ENCODE assay signal across 35 mouse cellular contexts in the genomic region with DNA sequence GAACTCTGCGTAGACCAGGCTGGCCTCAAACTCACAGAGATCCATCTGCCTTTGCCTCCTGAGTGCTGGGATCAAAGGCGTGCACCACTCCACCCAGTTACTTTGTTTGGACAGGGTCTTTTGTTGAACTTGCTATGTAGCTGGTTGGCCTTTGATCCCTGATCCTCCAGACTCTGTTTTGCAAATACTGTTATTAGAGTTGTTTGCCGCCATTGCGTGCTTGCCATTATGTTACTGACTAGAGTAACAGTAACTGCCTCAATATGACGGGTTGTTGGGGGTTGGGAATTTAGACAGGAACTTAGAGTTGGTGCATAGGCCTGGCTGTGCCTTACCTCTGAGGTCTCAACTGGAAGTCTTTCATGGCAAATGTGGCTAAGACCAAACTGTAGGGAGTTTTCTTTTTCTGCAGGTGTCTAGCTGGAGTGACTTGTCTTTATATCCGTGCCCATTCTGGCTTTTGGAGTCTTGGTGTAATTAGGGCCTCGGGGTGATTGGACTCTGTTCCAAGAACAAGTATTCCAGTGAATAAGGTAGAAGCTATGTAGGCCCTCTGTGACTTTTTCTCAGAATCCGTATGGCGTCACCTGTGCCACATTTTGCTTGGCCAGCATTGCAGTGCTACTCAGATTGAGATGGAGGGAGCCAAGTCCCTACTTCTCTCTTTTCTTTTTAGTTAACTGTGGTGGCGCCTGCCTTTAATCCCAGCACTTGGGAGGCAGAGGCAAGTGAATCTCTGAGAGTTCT. TPM values are rescaled to one million over a fixed set of nuclear protein-coding genes. Genes with fewer than 3 reads are reported as not detected.
DNase-seq lines count a peak whose midpoint lies in the region; ATAC-seq and TF ChIP-seq lines count a peak whose summit lies in the region.
"Had no signal": no experiment of that assay in that cellular context is flagged by ENCODE, and none has a peak within 500 bp of the region (broad histone marks: within the 10 kb centered on the region; RNA-seq: fewer than 3 reads in every experiment).

No protein-coding gene starts in this region.

- peaks cover 15% of the 10 kb centered on the region; the same call in 1 of the 2 replicates for H3K79me2 ChIP-seq in liver, adult 2 months (ENCODE audit: control insufficient read depth, insufficient read depth, low read length)

- H3K4me2 ChIP-seq in liver, embryonic 12.5 days: peak overlapping the region; percentile 15
- no peak overlapping the region for H3K4me2 ChIP-seq in liver, postnatal 0 days (ENCODE audit: low read depth, low read length)
- H3K4me2 ChIP-seq in forebrain, embryonic 16.5 days (ENCODE audit: low read length): no peak overlapping the region
- H3K4me2 ChIP-seq: forebrain, embryonic 15.5 days; heart, embryonic 11.5 days; hindbrain, embryonic 12.5 days; intestine, embryonic 15.5 days; kidney, embryonic 15.5 days; lung, embryonic 15.5 days; midbrain, embryonic 12.5 days; neural tube, embryonic 13.5 days had no signal

- H3K27ac ChIP-seq in liver, adult 2 months (replicated peaks; ENCODE audit: insufficient read depth, low read depth, low read length): peak overlapping the region; percentile 59
- peak overlapping the region; percentile 4; the same call in 1 of the 2 replicates for H3K27ac ChIP-seq in bone marrow, adult 2 months (ENCODE audit: control insufficient read depth, insufficient read depth, low read depth, low read length, poor library complexity)
- H3K27ac ChIP-seq in liver, embryonic 12.5 days: peak overlapping the region; percentile 79
- peak overlapping the region; percentile 36 for H3K27ac ChIP-seq in liver, postnatal 0 days (ENCODE audit: low read depth)
- H3K27ac ChIP-seq in forebrain, embryonic 16.5 days (ENCODE audit: low read length): no peak overlapping the region
- H3K27ac ChIP-seq: forebrain, embryonic 10.5 days; forebrain, embryonic 15.5 days; hindbrain, embryonic 12.5 days; hindbrain, postnatal 0 days; intestine, embryonic 15.5 days; kidney, embryonic 15.5 days; layer of hippocampus, adult 2 months; lung, embryonic 15.5 days; midbrain, embryonic 12.5 days; neural tube, embryonic 13.5 days had no signal

- peak; percentile 23 for DNase-seq in liver, adult 2 months (ENCODE audit: extremely low read depth, low read depth, low spot score)
- no peak for DNase-seq in liver
- DNase-seq in liver, postnatal 0 days: no peak
- DNase-seq in adrenal gland, postnatal 36 days: no peak
- DNase-seq: adrenal gland, postnatal 10 days; cerebellum, adult 9-10 months; cerebellum, postnatal 36 days; gastrocnemius, postnatal 10 days; heart, postnatal 36 days; retina, postnatal 1 day; right cerebral cortex, postnatal 14 days; thymus, postnatal 4 days had no signal

- no peak overlapping the region for H3K4me3 ChIP-seq in liver, adult 2 months (ENCODE audit: insufficient read depth, low read depth, low read length)
- no peak overlapping the region for H3K4me3 ChIP-seq in bone marrow, adult 2 months (replicated peaks; ENCODE audit: control insufficient read depth, low read depth, low read length)
- H3K4me3 ChIP-seq in liver, embryonic 12.5 days: no peak overlapping the region
- no peak overlapping the region for H3K4me3 ChIP-seq in liver, postnatal 0 days (ENCODE audit: low read depth, low read length)
- no peak overlapping the region for H3K4me3 ChIP-seq in forebrain, embryonic 16.5 days (replicated peaks; ENCODE audit: low read length)
- H3K4me3 ChIP-seq: forebrain, embryonic 10.5 days; forebrain, embryonic 15.5 days; hindbrain, embryonic 12.5 days; intestine, embryonic 15.5 days; kidney, embryonic 15.5 days; layer of hippocampus, adult 2 months; lung, embryonic 15.5 days; midbrain, embryonic 12.5 days; neural tube, embryonic 13.5 days had no signal

- no peak for ATAC-seq in liver, embryonic 12.5 days
- ATAC-seq in liver, postnatal 0 days: no peak
- no peak for ATAC-seq in erythroblast, adult 5-6 weeks (replicated peaks; ENCODE audit: low FRiP score, poor library complexity, severe bottlenecking)
- ATAC-seq in forebrain, embryonic 16.5 days: no peak
- ATAC-seq: CD4-positive, CD25-positive, alpha-beta regulatory T cell, adult 4 months; forebrain, embryonic 15.5 days; hindbrain, postnatal 0 days; intestine, embryonic 15.5 days had no signal

- H3K9ac ChIP-seq in liver, adult 2 months (ENCODE audit: low read depth, low read length): no peak overlapping the region
- peak overlapping the region; percentile 43 for H3K9ac ChIP-seq in liver, embryonic 12.5 days
- no peak overlapping the region for H3K9ac ChIP-seq in liver, postnatal 0 days (replicated peaks)
- no peak overlapping the region for H3K9ac ChIP-seq in forebrain, embryonic 16.5 days (replicated peaks; ENCODE audit: low read depth, low read length)
- H3K9ac ChIP-seq: forebrain, embryonic 15.5 days; hindbrain, embryonic 12.5 days; intestine, embryonic 15.5 days; kidney, embryonic 15.5 days; lung, embryonic 15.5 days; midbrain, embryonic 12.5 days; neural tube, embryonic 13.5 days had no signal

- no peak for TF ChIP-seq CTCF in liver, adult 2 months (IDR thresholded peaks at IDR 0.05; ENCODE audit: low read depth, low read length)
- TF ChIP-seq CTCF in bone marrow, adult 2 months (IDR thresholded peaks at IDR 0.05; ENCODE audit: control insufficient read depth, insufficient read depth, low read length): no peak
- no peak for TF ChIP-seq CTCF in liver, postnatal 0 days (IDR thresholded peaks at IDR 0.05; ENCODE audit: low read depth)

- no peaks in the 10 kb centered on the region for H3K27me3 ChIP-seq in liver, adult 2 months (ENCODE audit: control insufficient read depth, insufficient read depth, low read length)
- H3K27me3 ChIP-seq in liver, embryonic 12.5 days (replicated peaks): no peaks in the 10 kb centered on the region
- no peaks in the 10 kb centered on the region for H3K27me3 ChIP-seq in liver, postnatal 0 days (ENCODE audit: insufficient read depth, low read length)
- no peaks in the 10 kb centered on the region for H3K27me3 ChIP-seq in forebrain, embryonic 16.5 days (replicated peaks; ENCODE audit: control insufficient read depth, insufficient read depth, low read length)
- H3K27me3 ChIP-seq: forebrain, embryonic 15.5 days; hindbrain, embryonic 12.5 days; intestine, embryonic 15.5 days; kidney, embryonic 15.5 days; lung, embryonic 15.5 days; midbrain, embryonic 12.5 days; neural tube, embryonic 13.5 days had no signal

- H3K36me3 ChIP-seq in liver, adult 2 months (ENCODE audit: control insufficient read depth, insufficient read depth, low read length): no peaks in the 10 kb centered on the region
- H3K36me3 ChIP-seq in liver, embryonic 12.5 days: peaks cover 21% of the 10 kb centered on the region
- 0 out of 2 replicates have a peak, but pooled peaks cover 5% of the 10 kb centered on the region for H3K36me3 ChIP-seq in liver, postnatal 0 days (replicated peaks; ENCODE audit: insufficient read depth, low read length)
- H3K36me3 ChIP-seq in forebrain, embryonic 16.5 days (ENCODE audit: control insufficient read depth, insufficient read depth): no peaks in the 10 kb centered on the region
- H3K36me3 ChIP-seq: forebrain, embryonic 10.5 days; forebrain, embryonic 15.5 days; hindbrain, embryonic 12.5 days; intestine, embryonic 15.5 days; kidney, embryonic 15.5 days; lung, embryonic 15.5 days; midbrain, embryonic 12.5 days had no signal

- 43% methylated on average over 10 of the region's 10 CpGs for WGBS in liver, adult 2 months
- WGBS in bone marrow, adult 2 months: 91% methylated on average over 10 of the region's 10 CpGs
- WGBS in liver, embryonic 12.5 days (ENCODE audit: insufficient replicate concordance): 81% methylated on average over 10 of the region's 10 CpGs
- 79% methylated on average over 10 of the region's 10 CpGs for WGBS in liver, postnatal 0 days (ENCODE audit: insufficient replicate concordance)
- WGBS in forebrain, embryonic 16.5 days: 86% methylated on average over 10 of the region's 10 CpGs

- peaks cover 8% of the 10 kb centered on the region; the same call in 1 of the 2 replicates for H3K4me1 ChIP-seq in liver, adult 2 months (ENCODE audit: control insufficient read depth, insufficient read depth, low read length)
- peaks cover 9% of the 10 kb centered on the region for H3K4me1 ChIP-seq in bone marrow, adult 2 months (ENCODE audit: control insufficient read depth, insufficient read depth, low read length)
- H3K4me1 ChIP-seq in liver, embryonic 12.5 days: peaks cover 80% of the 10 kb centered on the region
- H3K4me1 ChIP-seq in liver, postnatal 0 days (ENCODE audit: insufficient read depth): peaks cover 34% of the 10 kb centered on the region
- no peaks in the 10 kb centered on the region for H3K4me1 ChIP-seq in forebrain, embryonic 16.5 days (replicated peaks; ENCODE audit: control insufficient read depth, insufficient read depth, low read length)
- H3K4me1 ChIP-seq: forebrain, embryonic 15.5 days; intestine, embryonic 15.5 days; midbrain, embryonic 12.5 days had no signal

- H3K9me3 ChIP-seq in liver, embryonic 12.5 days (replicated peaks): no peaks in the 10 kb centered on the region
- no peaks in the 10 kb centered on the region for H3K9me3 ChIP-seq in liver, postnatal 0 days (ENCODE audit: low read length)
- no peaks in the 10 kb centered on the region for H3K9me3 ChIP-seq in forebrain, embryonic 16.5 days (ENCODE audit: control insufficient read depth, low read length)
- H3K9me3 ChIP-seq: forebrain, embryonic 10.5 days; forebrain, embryonic 15.5 days; hindbrain, embryonic 12.5 days; intestine, embryonic 15.5 days; kidney, embryonic 15.5 days; lung, embryonic 15.5 days; midbrain, embryonic 12.5 days; neural tube, embryonic 13.5 days had no signal

- no peak for TF ChIP-seq EP300 in liver, postnatal 0 days (IDR thresholded peaks at IDR 0.05; ENCODE audit: low read depth)

- TF ChIP-seq POLR2A in liver, adult 2 months (IDR thresholded peaks at IDR 0.05; ENCODE audit: extremely low read depth, insufficient read depth, low read length): no peak
- no peak for TF ChIP-seq POLR2A in bone marrow, adult 2 months (IDR thresholded peaks at IDR 0.05; ENCODE audit: borderline replicate concordance, control insufficient read depth, low read depth, low read length)

RNA-seq across cellular contexts. Expression of gene Tmem120b, which starts 22.5 kb away (rescaled TPM):
- total RNA-seq in liver, adult 2 months (2014; rRNA removed): 2.7 and 3.4 TPM in 2 replicates
- polyA plus RNA-seq in liver, adult 2 months (2012; rRNA removed): 2.0 and 3.8 TPM in 2 replicates
- 33.5 and 38.8 TPM in 2 replicates for polyA plus RNA-seq in bone marrow, adult 2 months (2011; ENCODE audit: insufficient read depth, insufficient read length, low replicate concordance, missing spikeins)
- 28.2 and 30.3 TPM in 2 replicates for polyA plus RNA-seq in liver, embryonic 12.5 days (2016; fragmentation: Nextera tagmentation; extraction: Ambion mirVana)
- 12.0 and 12.8 TPM in 2 replicates for polyA plus RNA-seq in liver, postnatal 0 days (2015; fragmentation: Nextera tagmentation; extraction: Ambion mirVana)
- 10 to 100 TPM; 27.0 to 48.7 TPM for total RNA-seq in adrenal gland, postnatal 36 days (2021)
- 14.4 and 28.6 TPM in 2 replicates for total RNA-seq in erythroblast, adult 5-6 weeks (2015; ENCODE audit: low replicate concordance)
- 25.6 and 61.1 TPM in 2 replicates for total RNA-seq in erythroblast, adult 5-6 weeks (2017; ENCODE audit: low replicate concordance)
- polyA plus RNA-seq in forebrain, embryonic 16.5 days (2015; fragmentation: Nextera tagmentation; extraction: Ambion mirVana): 18.6 and 19.3 TPM in 2 replicates

RNA-seq across cellular contexts. Expression of gene Rhof, which starts 41.8 kb away (rescaled TPM):
- total RNA-seq in liver, adult 2 months (2014; rRNA removed): 0.09 and 0.87 TPM in 2 replicates
- polyA plus RNA-seq in liver, adult 2 months (2012; rRNA removed): 0.61 and 0.86 TPM in 2 replicates
- polyA plus RNA-seq in bone marrow, adult 2 months (2011; ENCODE audit: insufficient read depth, insufficient read length, low replicate concordance, missing spikeins): 4.0 and 7.2 TPM in 2 replicates
- polyA plus RNA-seq in liver, embryonic 12.5 days (2016; fragmentation: Nextera tagmentation; extraction: Ambion mirVana): 3.9 and 4.8 TPM in 2 replicates
- 2.1 and 2.4 TPM in 2 replicates for polyA plus RNA-seq in liver, postnatal 0 days (2015; fragmentation: Nextera tagmentation; extraction: Ambion mirVana)
- 1 to 10 TPM; 1.2 to 1.4 TPM for total RNA-seq in adrenal gland, postnatal 36 days (2021)
- total RNA-seq in erythroblast, adult 5-6 weeks (2015; ENCODE audit: low replicate concordance): 1.5 and 2.1 TPM in 2 replicates
- 0.70 and 2.1 TPM in 2 replicates for total RNA-seq in erythroblast, adult 5-6 weeks (2017; ENCODE audit: low replicate concordance)
- polyA plus RNA-seq in forebrain, embryonic 16.5 days (2015; fragmentation: Nextera tagmentation; extraction: Ambion mirVana): 15.8 and 18.7 TPM in 2 replicates

RNA-seq across cellular contexts. Expression of gene Morn3, which starts 43.9 kb away (rescaled TPM):
- not detected in 2 replicates for total RNA-seq in liver, adult 2 months (2014; rRNA removed)
- not detected in 2 replicates for polyA plus RNA-seq in liver, adult 2 months (2012; rRNA removed)
- 5.3 TPM in 1 of 2 replicates, not detected in the other for polyA plus RNA-seq in bone marrow, adult 2 months (2011; ENCODE audit: insufficient read depth, insufficient read length, low replicate concordance, missing spikeins)
- not detected in 2 replicates for polyA plus RNA-seq in liver, embryonic 12.5 days (2016; fragmentation: Nextera tagmentation; extraction: Ambion mirVana)
- not detected in 2 replicates for polyA plus RNA-seq in liver, postnatal 0 days (2015; fragmentation: Nextera tagmentation; extraction: Ambion mirVana)
- total RNA-seq in adrenal gland, postnatal 36 days (2021): not detected
- not detected in 2 replicates for total RNA-seq in erythroblast, adult 5-6 weeks (2015; ENCODE audit: low replicate concordance)
- total RNA-seq in erythroblast, adult 5-6 weeks (2017; ENCODE audit: low replicate concordance): not detected in 2 replicates
- 1.7 TPM in 1 of 2 replicates, not detected in the other for polyA plus RNA-seq in forebrain, embryonic 16.5 days (2015; fragmentation: Nextera tagmentation; extraction: Ambion mirVana)
- total RNA-seq: adrenal gland, postnatal 10 days; gastrocnemius, postnatal 10 days; granulocyte monocyte progenitor cell, adult 5-6 weeks; heart, postnatal 36 days; hindbrain, postnatal 0 days; layer of hippocampus, adult 2 months; left cerebral cortex, adult 8-10 months; left cerebral cortex, postnatal 36 days; megakaryocyte progenitor cell, adult 5-6 weeks had no signal
- polyA plus RNA-seq: limb, embryonic 14.5 days; midbrain, embryonic 12.5 days; small intestine, adult 2 months; stomach, embryonic 14.5 days had no signal

RNA-seq across cellular contexts. Expression of gene Setd1b, which starts 51.3 kb away (rescaled TPM):
- 1.8 and 3.8 TPM in 2 replicates for total RNA-seq in liver, adult 2 months (2014; rRNA removed)
- 6.0 and 7.2 TPM in 2 replicates for polyA plus RNA-seq in liver, adult 2 months (2012; rRNA removed)
- polyA plus RNA-seq in bone marrow, adult 2 months (2011; ENCODE audit: insufficient read depth, insufficient read length, low replicate concordance, missing spikeins): 27.7 and 34.2 TPM in 2 replicates
- 6.0 and 6.1 TPM in 2 replicates for polyA plus RNA-seq in liver, embryonic 12.5 days (2016; fragmentation: Nextera tagmentation; extraction: Ambion mirVana)
- polyA plus RNA-seq in liver, postnatal 0 days (2015; fragmentation: Nextera tagmentation; extraction: Ambion mirVana): 3.6 and 4.3 TPM in 2 replicates
- total RNA-seq in adrenal gland, postnatal 36 days (2021): 10 to 100 TPM; 24.9 to 26.0 TPM
- total RNA-seq in erythroblast, adult 5-6 weeks (2015; ENCODE audit: low replicate concordance): 15.6 and 19.2 TPM in 2 replicates
- total RNA-seq in erythroblast, adult 5-6 weeks (2017; ENCODE audit: low replicate concordance): 5.5 and 7.7 TPM in 2 replicates
- polyA plus RNA-seq in forebrain, embryonic 16.5 days (2015; fragmentation: Nextera tagmentation; extraction: Ambion mirVana): 12.5 TPM in 2 replicates
